In genomic region chr1:172127487-172127886, GRCm38 (mm10) we compare ENCODE assay signal across 8 mouse cellular contexts. TPM values are rescaled to one million over a fixed set of nuclear protein-coding genes. Genes with fewer than 3 reads are reported as not detected.
A peak's percentile ranks its signal among the peaks of the same experiment; 100 is the strongest.
DNase-seq lines count a peak whose midpoint lies in the region; ATAC-seq and TF ChIP-seq lines count a peak whose summit lies in the region.

No protein-coding gene starts in this region.

- H3K9me3 ChIP-seq in heart, embryonic 14.5 days (ENCODE audit: control insufficient read depth, low read length): no peaks in the 10 kb centered on the region; the same call in 1 of the 2 replicates
- H3K9me3 ChIP-seq in limb, embryonic 14.5 days (ENCODE audit: control insufficient read depth, low read length): no peaks in the 10 kb centered on the region

- peaks cover 54% of the 10 kb centered on the region for H3K36me3 ChIP-seq in heart, embryonic 14.5 days (ENCODE audit: control insufficient read depth, insufficient read depth, low read length)
- H3K36me3 ChIP-seq in limb, embryonic 14.5 days (ENCODE audit: control insufficient read depth, insufficient read depth, low read length): peaks cover 55% of the 10 kb centered on the region

- peak overlapping the region; percentile 80 for H3K4me2 ChIP-seq in heart, embryonic 14.5 days (ENCODE audit: low read length)
- peak overlapping the region; percentile 62 for H3K4me2 ChIP-seq in limb, embryonic 14.5 days (replicated peaks; ENCODE audit: low read depth, low read length, severe bottlenecking)

- no peak for TF ChIP-seq POLR2A in limb, embryonic 14.5 days (IDR thresholded peaks at IDR 0.05; ENCODE audit: borderline replicate concordance, extremely low read depth, insufficient read depth, insufficient read length)

- WGBS in heart, embryonic 14.5 days: 35% methylated on average over 5 of the region's 5 CpGs
- 51% methylated on average over 5 of the region's 5 CpGs for WGBS in limb, embryonic 14.5 days

- no peak overlapping the region for H3K27ac ChIP-seq in heart, embryonic 14.5 days (replicated peaks in 1 of 2; ENCODE audit: control insufficient read depth in 1 of 2, insufficient read depth in 1 of 2, low read depth in 2 of 2, low read length in 2 of 2)
- no peak overlapping the region for H3K27ac ChIP-seq in limb, embryonic 14.5 days (replicated peaks; ENCODE audit: low read depth, low read length)

- H3K9ac ChIP-seq in heart, embryonic 14.5 days (ENCODE audit: low read length): peak overlapping the region; percentile 95
- H3K9ac ChIP-seq in limb, embryonic 14.5 days (ENCODE audit: low read depth, low read length, severe bottlenecking): peak overlapping the region; percentile 75

- ATAC-seq in heart, embryonic 14.5 days (ENCODE audit: insufficient number of reproducible peaks, insufficient read depth, low FRiP score, low read depth): no peak
- no peak for ATAC-seq in limb, embryonic 14.5 days (ENCODE audit: low FRiP score, low read depth)

- H3K4me1 ChIP-seq in heart, embryonic 14.5 days (ENCODE audit: control insufficient read depth in 2 of 2, insufficient read depth in 2 of 2, low read length in 2 of 2): peaks cover 4 to 6% of the 10 kb centered on the region in 2 experiments
- peaks cover 5% of the 10 kb centered on the region; the same call in 1 of the 2 replicates for H3K4me1 ChIP-seq in limb, embryonic 14.5 days (ENCODE audit: control insufficient read depth, insufficient read depth, low read length)

- peak; percentile 42 to 80 for DNase-seq in adrenal gland, adult (ENCODE audit: inconsistent age in 2 of 2, low spot score in 1 of 2)
- no peak for DNase-seq in adrenal gland, postnatal 25 days
- peak; percentile 28 for DNase-seq in NIH3T3 (ENCODE audit: low read depth)
- DNase-seq in limb, embryonic 14.5 days (ENCODE audit: low spot score): no peak
- DNase-seq in yolk sac, embryonic 10.5 days (ENCODE audit: low spot score): peak; percentile 25
- DNase-seq in spleen, adult 12 weeks (ENCODE audit: low spot score): no peak
- no peak for DNase-seq in frontal cortex, postnatal 25 days (ENCODE audit: low spot score in 2 of 2)

- H3K27me3 ChIP-seq in heart, embryonic 14.5 days (ENCODE audit: control insufficient read depth, insufficient read depth, low read length): no peaks in the 10 kb centered on the region
- no peaks in the 10 kb centered on the region for H3K27me3 ChIP-seq in limb, embryonic 14.5 days (ENCODE audit: control insufficient read depth, insufficient read depth, low read length)

- peak overlapping the region; percentile 72 to 85 for H3K4me3 ChIP-seq in heart, embryonic 14.5 days (ENCODE audit: control insufficient read depth in 1 of 2, insufficient read depth in 1 of 2, low read depth in 1 of 2, low read length in 2 of 2)
- peak overlapping the region; percentile 65 for H3K4me3 ChIP-seq in limb, embryonic 14.5 days (replicated peaks; ENCODE audit: low read length)

RNA-seq across cellular contexts. Expression of gene Pex19, which starts 0.9 kb away (rescaled TPM):
- 106 and 158 TPM in 2 replicates for total RNA-seq in adrenal gland, postnatal 25 days (2021)
- polyA plus RNA-seq in heart, embryonic 14.5 days (2014; fragmentation: Nextera tagmentation; extraction: Ambion mirVana): 119 and 136 TPM in 2 replicates
- 100 and 115 TPM in 2 replicates for polyA plus RNA-seq in limb, embryonic 14.5 days (2012; rRNA removed)
- polyA plus RNA-seq in limb, embryonic 14.5 days (2014; fragmentation: Nextera tagmentation; extraction: Ambion mirVana): 129 and 135 TPM in 2 replicates

RNA-seq across cellular contexts. Expression of gene Dcaf8, which starts 20.4 kb away (rescaled TPM):
- total RNA-seq in adrenal gland, postnatal 25 days (2021): 130 and 169 TPM in 2 replicates
- 101 and 104 TPM in 2 replicates for polyA plus RNA-seq in heart, embryonic 14.5 days (2014; fragmentation: Nextera tagmentation; extraction: Ambion mirVana)
- 120 TPM in 2 replicates for polyA plus RNA-seq in limb, embryonic 14.5 days (2012; rRNA removed)
- 121 and 131 TPM in 2 replicates for polyA plus RNA-seq in limb, embryonic 14.5 days (2014; fragmentation: Nextera tagmentation; extraction: Ambion mirVana)

RNA-seq across cellular contexts. Expression of gene Ncstn, which starts 44.9 kb away (rescaled TPM):
- 101 and 117 TPM in 2 replicates for total RNA-seq in adrenal gland, postnatal 25 days (2021)
- polyA plus RNA-seq in heart, embryonic 14.5 days (2014; fragmentation: Nextera tagmentation; extraction: Ambion mirVana): 120 TPM in 2 replicates
- 137 and 161 TPM in 2 replicates for polyA plus RNA-seq in limb, embryonic 14.5 days (2012; rRNA removed)
- polyA plus RNA-seq in limb, embryonic 14.5 days (2014; fragmentation: Nextera tagmentation; extraction: Ambion mirVana): 98.4 and 103 TPM in 2 replicates

RNA-seq across cellular contexts. Expression of gene Copa, which starts 45.2 kb away (rescaled TPM):
- total RNA-seq in adrenal gland, postnatal 25 days (2021): 184 and 190 TPM in 2 replicates
- polyA plus RNA-seq in heart, embryonic 14.5 days (2014; fragmentation: Nextera tagmentation; extraction: Ambion mirVana): 157 and 163 TPM in 2 replicates
- polyA plus RNA-seq in limb, embryonic 14.5 days (2012; rRNA removed): 187 and 191 TPM in 2 replicates
- 230 and 247 TPM in 2 replicates for polyA plus RNA-seq in limb, embryonic 14.5 days (2014; fragmentation: Nextera tagmentation; extraction: Ambion mirVana)

Comparison
In these comparisons a context has a peak if more than half of its experiments do, and no peak if none do; other contexts are left out.
1. DNase-seq: peak in adrenal gland, adult (2 of 2), NIH3T3 (single experiment) and yolk sac, embryonic 10.5 days (single experiment); none in adrenal gland, postnatal 25 days (single experiment), limb, embryonic 14.5 days (single experiment), spleen, adult 12 weeks (single experiment) and frontal cortex, postnatal 25 days (0 of 2).